Mouse (Mus musculus) cerebellum, adult 11 months (tissue): ENCODE results near the gene Pgs1.
A peak's percentile ranks its signal among the peaks of the same experiment; 100 is the strongest.

Experiments
- DNase-seq: peaks from one replicate; pipeline ENCODE4 v3.0.0; 2022

Pgs1 gene

DNA sequence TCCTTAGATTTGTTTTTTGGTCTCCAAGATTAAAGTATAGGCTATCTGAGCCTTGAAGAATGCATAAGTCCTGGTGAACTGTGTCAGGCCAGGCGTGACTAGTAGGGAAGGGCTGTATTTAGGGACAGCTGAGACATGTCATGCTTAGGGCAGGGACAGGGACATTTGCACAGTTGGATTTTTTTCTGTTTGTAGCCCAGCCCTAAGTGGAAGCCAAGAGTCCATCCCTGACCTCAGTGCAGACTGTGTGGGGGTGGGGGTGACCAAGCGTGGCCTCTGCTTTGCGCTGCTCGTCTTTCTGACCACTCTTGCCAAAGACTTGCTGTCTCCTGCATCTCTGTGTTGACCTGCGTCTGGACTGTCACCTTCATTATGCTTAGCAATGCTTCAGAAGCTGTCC, 18.1 kb downstream of the Pgs1 start:
- DNase-seq = no peak

GRCm38 (mm10) chr11:118007460-118008143, 21.5 kb downstream of the Pgs1 start:
- DNase-seq = no peak

DNA sequence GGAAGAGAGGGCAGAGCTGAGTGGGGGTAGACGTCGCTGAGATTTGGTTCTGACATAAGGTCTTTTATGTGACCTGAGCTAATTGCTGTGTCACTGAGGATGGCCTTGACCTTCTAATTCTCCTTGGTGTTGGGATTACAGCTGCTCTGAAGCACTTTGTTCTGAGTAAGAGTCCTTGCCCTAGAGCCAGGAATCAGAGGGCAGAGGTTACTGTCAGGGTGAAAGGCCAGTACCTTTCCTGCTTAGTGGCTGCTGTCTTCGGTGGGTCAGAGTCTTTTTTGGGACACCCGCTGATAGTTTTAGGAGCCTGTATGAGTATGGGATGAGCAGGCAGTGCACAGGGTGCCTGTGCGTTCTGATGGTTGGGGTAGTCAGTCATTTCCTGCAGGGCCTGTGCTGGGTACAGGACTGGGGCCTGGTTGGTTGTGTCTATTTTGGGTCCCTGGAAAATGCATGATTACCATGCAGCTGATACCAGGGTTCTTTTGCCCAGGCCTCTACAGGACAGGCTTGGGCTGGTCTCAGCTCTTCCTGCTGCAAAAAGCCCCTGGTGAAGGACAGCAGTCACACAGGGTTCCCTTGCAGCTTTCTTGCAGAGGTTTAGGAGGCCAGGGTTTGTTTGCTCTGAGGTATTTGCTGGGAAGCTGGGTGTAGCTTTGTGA, 22.2 kb downstream of the Pgs1 start:
- DNase-seq = no peak

DNA sequence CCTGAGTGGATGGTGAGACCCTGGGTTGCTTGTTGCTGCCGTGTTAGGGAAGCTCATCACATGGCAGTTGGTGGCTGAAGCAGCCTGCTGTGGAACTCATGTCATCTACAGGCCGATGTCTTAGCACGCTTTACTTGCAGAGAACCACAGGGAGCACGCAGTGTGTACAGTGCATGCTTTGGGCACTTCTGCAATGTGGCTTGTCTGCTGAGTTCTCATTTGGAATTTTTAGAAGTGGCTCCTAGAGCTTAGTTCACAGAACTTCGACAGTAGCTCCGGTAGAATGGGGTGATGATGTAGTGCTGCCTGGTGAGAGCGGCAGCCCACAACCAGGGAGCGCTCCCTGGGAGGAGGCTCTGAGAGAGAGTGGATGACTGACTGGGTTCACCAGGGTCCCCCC, 22.8 kb downstream of the Pgs1 start:
- no peak for DNase-seq

DNA sequence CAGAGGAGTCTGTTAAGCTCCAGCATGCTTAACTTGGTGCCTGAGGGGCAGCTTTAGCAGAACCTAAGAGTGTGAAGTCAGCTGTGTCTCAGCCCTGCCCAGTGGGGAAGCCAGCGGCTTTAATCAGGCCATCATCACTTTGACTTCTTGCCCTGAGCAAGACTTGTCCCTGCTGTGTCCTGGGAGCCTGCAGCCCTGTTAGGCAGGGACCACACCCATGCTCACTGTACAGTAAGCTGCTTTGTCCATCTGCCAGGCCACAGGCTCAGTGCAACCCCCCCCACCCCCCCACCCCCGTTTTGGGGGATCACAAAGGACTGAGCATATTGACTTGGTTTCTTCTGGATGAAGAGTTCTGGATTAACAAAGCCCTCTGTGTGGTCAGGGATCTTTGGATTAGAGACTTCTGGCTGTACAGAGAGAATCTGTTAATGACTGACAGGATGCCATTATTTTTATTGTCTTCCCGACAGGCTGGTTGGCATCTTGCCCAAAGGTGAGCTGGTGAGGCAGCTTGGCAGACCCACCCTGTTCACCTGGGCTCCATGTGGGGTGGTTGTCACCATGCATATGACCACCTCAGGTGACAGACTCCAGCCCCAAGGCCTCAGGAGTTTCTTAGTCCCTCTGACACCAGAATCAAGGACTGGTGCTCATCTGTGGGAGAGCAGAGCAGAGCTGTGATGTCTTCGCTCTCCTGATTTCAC, 23.9 kb downstream of the Pgs1 start:
- DNase-seq = no peak

- DNase-seq = no peak
These were observed 26.5 kb downstream of the Pgs1 start for GRCm38 (mm10) chr11:118012595-118012994.

GRCm38 (mm10) chr11:118013339-118013738, 27.2 kb downstream of the Pgs1 start:
- DNase-seq = no peak

- no peak for DNase-seq
These were observed 28.4 kb downstream of the Pgs1 start for GRCm38 (mm10) chr11:118014391-118014995.

GRCm38 (mm10) chr11:118015381-118016145, 29.5 kb downstream of the Pgs1 start:
- DNase-seq = no peak

GRCm38 (mm10) chr11:118018328-118018727, 32.2 kb downstream of the Pgs1 start:
- no peak for DNase-seq

DNA sequence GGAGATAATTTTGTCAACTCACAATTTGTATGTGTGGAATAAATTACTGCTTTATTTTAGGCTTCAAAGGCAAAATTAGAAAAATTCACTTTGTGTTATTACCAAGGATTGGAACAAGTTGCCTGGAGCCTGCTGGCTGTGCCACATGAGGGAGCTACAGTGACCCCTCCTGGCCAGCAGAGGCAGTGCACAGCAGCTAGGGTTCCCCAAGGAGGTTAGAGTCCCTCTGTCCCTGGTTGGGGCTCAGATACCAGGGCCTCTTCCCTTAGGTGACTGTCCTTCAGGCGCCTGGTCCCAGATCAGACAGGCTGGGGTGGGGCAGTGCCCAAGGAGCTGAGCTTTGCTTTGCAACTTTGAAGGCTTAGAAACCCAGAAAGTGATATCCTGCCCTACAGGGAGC, 35.7 kb downstream of the Pgs1 start:
- DNase-seq = peak; percentile 63

GRCm38 (mm10) chr11:118023475-118023874, 37.4 kb downstream of the Pgs1 start:
- DNase-seq = no peak

DNA sequence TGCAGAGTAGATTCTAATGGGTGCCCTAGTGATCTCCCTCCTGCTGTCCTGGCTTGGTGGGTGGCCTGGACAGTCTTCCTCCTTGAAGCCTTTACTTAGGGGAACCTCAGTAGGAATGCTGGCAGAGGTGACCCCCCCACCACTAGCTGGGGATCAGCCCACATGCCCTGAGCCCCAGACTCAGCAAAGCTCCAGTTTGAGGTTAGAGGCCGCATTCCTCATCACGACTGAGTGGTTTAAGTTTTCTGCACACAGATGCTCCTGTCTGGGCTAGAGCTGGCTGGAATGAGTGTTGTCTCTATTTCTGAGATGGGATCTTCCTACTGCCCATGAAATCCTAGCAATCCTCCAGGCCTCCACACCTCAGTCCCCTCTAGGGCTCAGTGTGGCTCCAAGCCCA, 38.0 kb downstream of the Pgs1 start:
- DNase-seq = no peak

GRCm38 (mm10) chr11:118029170-118029569, 43.1 kb downstream of the Pgs1 start:
- DNase-seq = no peak

DNA sequence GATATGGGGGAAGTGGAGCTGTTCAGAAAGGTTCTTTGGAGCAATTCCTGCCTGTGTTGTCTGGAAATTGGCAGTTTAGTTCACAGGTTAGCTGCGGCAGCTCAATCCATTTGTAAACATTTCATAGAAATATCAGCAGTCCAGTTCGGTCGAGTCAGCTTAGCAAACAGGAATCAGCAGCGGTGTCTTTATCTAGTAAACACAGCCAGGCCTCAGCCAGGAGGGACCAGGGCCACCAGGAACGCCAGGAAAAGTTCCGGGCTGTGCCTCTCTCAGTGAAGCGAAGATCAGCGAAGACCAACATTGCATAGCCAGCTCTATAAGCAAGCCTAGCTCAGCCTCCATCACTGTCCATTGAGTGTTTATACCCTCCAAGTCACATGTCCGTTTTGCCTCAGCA, 45.0 kb downstream of the Pgs1 start:
- no peak for DNase-seq

DNA sequence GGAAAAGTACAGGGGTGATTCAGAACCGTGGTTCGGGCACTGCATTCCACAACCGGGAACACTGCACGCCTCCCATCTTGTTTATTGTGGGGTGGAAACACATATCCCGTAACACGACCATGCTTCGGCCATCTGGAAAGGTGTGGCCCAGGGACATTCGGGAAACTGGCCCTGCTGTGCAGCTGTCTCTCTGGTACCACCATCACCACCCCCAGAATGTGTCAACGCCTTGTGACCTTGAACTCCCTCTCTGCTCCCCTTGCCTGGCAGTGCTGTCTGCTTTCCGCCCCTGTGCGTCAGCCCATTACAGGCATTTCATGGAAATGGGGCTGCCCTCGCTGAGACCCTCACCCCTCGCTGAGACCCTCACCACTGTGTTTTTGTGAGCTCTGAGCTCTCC, 48.3 kb downstream of the Pgs1 start:
- DNase-seq = no peak

GRCm38 (mm10) chr11:118035068-118035467, 49.0 kb downstream of the Pgs1 start:
- no peak for DNase-seq

DNA sequence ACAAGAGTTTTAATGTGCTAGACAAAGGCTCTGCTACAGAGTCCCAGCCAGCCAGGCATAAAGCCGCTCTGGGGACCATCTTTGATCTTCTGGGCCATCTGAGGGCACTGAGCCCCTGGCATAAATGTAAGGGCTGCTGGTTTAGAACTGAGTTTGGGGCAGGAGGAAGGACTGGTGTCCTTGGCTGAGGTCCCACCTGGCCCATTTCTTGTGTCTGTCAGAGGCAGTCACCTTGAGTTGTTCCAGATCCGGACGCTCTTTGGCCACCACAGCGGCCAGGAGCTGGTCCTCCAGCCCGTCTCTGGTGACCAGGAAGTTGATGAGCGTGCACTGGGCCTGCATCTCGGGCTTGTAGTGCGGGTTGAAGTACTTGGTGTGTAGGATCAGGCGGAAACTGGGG, 56.7 kb downstream of the Pgs1 start:
- DNase-seq = no peak

GRCm38 (mm10) chr11:118043293-118043907, 57.3 kb downstream of the Pgs1 start:
- no peak for DNase-seq

DNA sequence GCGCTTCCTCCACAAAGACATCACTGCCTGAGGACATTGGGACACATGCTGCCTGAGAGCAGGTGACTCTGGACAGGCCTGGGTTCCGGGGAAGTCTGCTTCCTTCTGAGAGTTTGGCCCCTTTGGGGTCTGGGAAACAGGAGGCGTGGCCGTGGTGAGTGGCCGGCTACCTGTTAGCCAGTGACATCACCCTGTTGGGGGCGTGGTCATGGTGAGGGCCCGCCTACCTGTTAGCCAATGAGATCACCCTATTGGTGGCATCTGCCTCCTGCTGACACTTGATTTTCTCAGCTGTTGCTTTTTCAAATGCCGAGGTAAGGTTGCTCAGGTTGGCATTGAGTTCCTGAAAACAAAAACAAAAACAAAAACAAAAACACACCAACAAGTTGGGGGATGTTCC, 63.5 kb downstream of the Pgs1 start:
- no peak for DNase-seq

GRCm38 (mm10) chr11:118050174-118050573, 64.1 kb downstream of the Pgs1 start:
- no peak for DNase-seq

DNA sequence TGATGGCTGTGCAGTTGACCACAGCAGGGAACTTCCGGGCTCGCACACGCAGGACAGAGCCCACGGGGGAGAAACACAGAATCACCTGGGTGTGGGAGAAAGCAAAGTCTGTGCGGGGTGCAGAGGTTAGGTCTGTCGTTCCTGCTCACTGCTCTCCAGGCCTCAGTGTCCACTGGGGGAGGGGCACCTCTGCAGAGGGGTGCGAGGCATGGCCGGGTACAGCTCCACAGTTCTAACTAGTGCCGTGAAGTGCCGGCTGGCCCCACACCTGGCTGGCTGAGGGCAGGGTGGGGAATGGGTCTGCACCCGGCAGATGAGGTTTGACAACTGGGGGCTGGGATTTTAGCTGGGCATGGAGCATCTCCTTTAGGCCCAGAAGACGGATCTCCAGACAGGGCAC, 72.3 kb downstream of the Pgs1 start:
- no peak for DNase-seq

GRCm38 (mm10) chr11:118058872-118059271, 72.8 kb downstream of the Pgs1 start:
- DNase-seq = no peak
